Mouse (Mus musculus) spleen, postnatal 10 days (tissue): ENCODE data around the gene Ccdc102a.
"Not testable (repeated sequence)": the region's sequence is repeated elsewhere in the genome, so short reads cannot be mapped to it uniquely, and the experiment has no call there.

Experiments used
- DNase-seq, 2 experiments: peaks; one replicate each; pipeline ENCODE4 v3.0.0; 2021 to 2022; ENCODE audit warnings: low spot score in 2 of 2

Gene Ccdc102a

GRCm38 (mm10) chr8:94875096-94875870, 42.6 kb downstream of the Ccdc102a start:
- peak; percentile 48 to 55 for DNase-seq

GRCm38 (mm10) chr8:94874358-94874757, 43.5 kb downstream of the Ccdc102a start:
- peak; percentile 80 to 89 for DNase-seq

GRCm38 (mm10) chr8:94872576-94872975, 45.3 kb downstream of the Ccdc102a start:
- DNase-seq = no peak

GRCm38 (mm10) chr8:94872156-94872555, 45.7 kb downstream of the Ccdc102a start:
- DNase-seq = no peak

GRCm38 (mm10) chr8:94871108-94871894, 46.6 kb downstream of the Ccdc102a start:
- DNase-seq = no peak

GRCm38 (mm10) chr8:94870474-94871107, 47.3 kb downstream of the Ccdc102a start:
- no peak for DNase-seq

GRCm38 (mm10) chr8:94870003-94870402, 47.9 kb downstream of the Ccdc102a start:
- DNase-seq = no peak

GRCm38 (mm10) chr8:94869146-94869545, 48.8 kb downstream of the Ccdc102a start:
- DNase-seq = no peak

GRCm38 (mm10) chr8:94866921-94867320, 51.0 kb downstream of the Ccdc102a start:
- no peak for DNase-seq

- no peak for DNase-seq
Measured at GRCm38 (mm10) chr8:94865292-94865691, 52.6 kb downstream of the Ccdc102a start.

- DNase-seq = no peak
Measured at GRCm38 (mm10) chr8:94863897-94864673, 53.8 kb downstream of the Ccdc102a start.

GRCm38 (mm10) chr8:94862487-94863220, 55.2 kb downstream of the Ccdc102a start:
- no peak for DNase-seq

GRCm38 (mm10) chr8:94861352-94861910, 56.5 kb downstream of the Ccdc102a start:
- peak; percentile 66 to 88 for DNase-seq

- DNase-seq = peak; percentile 94 to 96
Measured at GRCm38 (mm10) chr8:94857346-94858173, 60.3 kb downstream of the Ccdc102a start, which contains the start of gene Polr2c. Gene Polr2c, plus strand, starts transcription at chr8:94857450.

GRCm38 (mm10) chr8:94857011-94857345, 60.9 kb downstream of the Ccdc102a start:
- no peak for DNase-seq

- not testable (repeated sequence) for DNase-seq
Measured at GRCm38 (mm10) chr8:94854761-94855160, 63.1 kb downstream of the Ccdc102a start.
